Mouse (Mus musculus): ENCODE data around the gene Adrm1. TPM values are rescaled to one million over a fixed set of nuclear protein-coding genes. Genes with fewer than 3 reads are reported as not detected.

Gene Adrm1
- polyA plus RNA-seq (2017; shearing (Covaris generic)) = 100 to 1,000 TPM; 142 to 156 TPM

GRCm38 (mm10) chr2:180170806-180171521, at the start of gene Adrm1:
Gene Adrm1 (plus strand): TSS chr2:180171485.

Other genes starting within 250 kb of the Adrm1 start
- gene Taf4, start 194.8 kb upstream of the Adrm1 start, polyA plus RNA-seq (2017; shearing (Covaris generic)) = 10 to 100 TPM; 14.7 to 19.4 TPM
- gene Lsm14b, start 146.5 kb upstream of the Adrm1 start, polyA plus RNA-seq (2017; shearing (Covaris generic)) = 10 to 100 TPM; 16.5 to 18.0 TPM
- 100 to 1,000 TPM; 464 to 547 TPM for gene Psma7, start 129.1 kb upstream of the Adrm1 start, polyA plus RNA-seq (2017; shearing (Covaris generic))
- gene Ss18l1, start 129.0 kb upstream of the Adrm1 start, polyA plus RNA-seq (2017; shearing (Covaris generic)) = 1 to 10 TPM; 2.7 to 3.2 TPM
- gene Mtg2, start 100.9 kb upstream of the Adrm1 start, polyA plus RNA-seq (2017; shearing (Covaris generic)) = 10 to 100 TPM; 34.7 to 41.9 TPM
- not detected for gene Hrh3, start 67.0 kb upstream of the Adrm1 start, polyA plus RNA-seq (2017; shearing (Covaris generic))
- 10 to 100 TPM; 41.8 to 45.5 TPM for gene Osbpl2, start 52.2 kb upstream of the Adrm1 start, polyA plus RNA-seq (2017; shearing (Covaris generic))
- 1 to 10 TPM in 1 of 2 experiments, under 1 TPM in 1; 0.30 to 1.3 TPM for gene Lama5, start 54.4 kb downstream of the Adrm1 start, polyA plus RNA-seq (2017; shearing (Covaris generic))
- 100 to 1,000 TPM; 501 to 767 TPM for gene Rps21, start 85.9 kb downstream of the Adrm1 start, polyA plus RNA-seq (2017; shearing (Covaris generic))
- gene Cables2, start 102.0 kb downstream of the Adrm1 start, polyA plus RNA-seq (2017; shearing (Covaris generic)) = 10 to 100 TPM; 36.3 to 43.9 TPM
- gene Rbbp8nl, start 118.4 kb downstream of the Adrm1 start, polyA plus RNA-seq (2017; shearing (Covaris generic)) = under 1 TPM in 1 of 2 experiments, not detected in 1; 0.23 TPM
- gene Gata5, start 163.2 kb downstream of the Adrm1 start, polyA plus RNA-seq (2017; shearing (Covaris generic)) = not detected

Measured in activated CD4-positive, CD25-positive, alpha-beta regulatory T cell (primary cell).